Mouse (Mus musculus) cerebellum, postnatal 14 days (tissue): ENCODE data around the gene Rccd1.

Experiments
- DNase-seq, 2 experiments: peaks; one replicate each; pipeline ENCODE4 v3.0.0; 2021; ENCODE audit warnings: mixed read lengths in 2 of 2

The Rccd1 gene

DNA sequence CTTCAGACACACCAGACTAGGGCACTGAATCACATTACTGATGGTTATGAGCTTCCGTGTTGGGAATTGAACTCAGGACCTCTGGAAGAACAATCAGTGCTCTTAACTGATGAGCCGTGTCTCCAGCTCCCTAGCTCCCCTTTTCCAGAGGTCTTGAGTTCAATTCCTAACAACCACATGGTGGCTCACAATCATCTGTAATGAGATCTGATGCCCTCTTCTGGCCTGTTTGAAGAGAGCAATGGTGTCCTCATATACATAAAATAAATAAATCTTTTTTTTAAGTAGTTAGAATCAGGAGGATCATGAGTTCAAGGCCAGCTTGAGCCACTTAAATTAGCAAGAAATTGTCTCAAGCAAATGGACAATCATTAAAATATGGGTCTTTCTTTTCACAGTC lies 68.3 kb downstream of the Rccd1 start:
- no peak for DNase-seq

DNA sequence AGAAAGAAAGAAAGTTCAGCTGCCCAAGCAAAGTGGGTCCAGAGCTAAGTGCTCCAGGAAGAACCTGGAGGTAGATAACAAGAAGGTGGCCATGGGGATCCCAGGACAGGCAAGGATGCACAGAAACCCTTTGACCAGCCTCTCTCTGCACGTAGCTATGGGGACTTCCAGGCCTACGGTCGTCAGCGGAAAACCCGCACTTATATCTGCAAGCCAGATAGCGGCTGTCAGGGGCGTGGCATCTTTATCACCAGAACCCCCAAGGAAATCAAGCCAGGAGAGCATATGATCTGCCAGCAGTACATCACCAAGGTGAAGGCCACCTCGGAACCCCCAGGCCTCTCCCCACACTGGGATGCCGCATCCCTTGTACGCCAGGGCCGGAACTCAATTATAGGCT lies 71.4 kb downstream of the Rccd1 start:
- DNase-seq, result no peak

GRCm38 (mm10) chr7:80252437-80252836 lies 71.8 kb downstream of the Rccd1 start:
- DNase-seq, result no peak

GRCm38 (mm10) chr7:80246859-80247258 lies 77.4 kb downstream of the Rccd1 start:
- DNase-seq, result no peak

- peak; percentile 98 for DNase-seq
Measured at GRCm38 (mm10) chr7:80246148-80246721, 78.0 kb downstream of the Rccd1 start, which contains the start of gene Ttll13. Ttll13 (plus strand) TSS chr7:80246376.

- DNase-seq, result no peak
Measured at GRCm38 (mm10) chr7:80244851-80245250, 79.4 kb downstream of the Rccd1 start.
